Mouse (Mus musculus) thymus, adult 2 months (tissue): ENCODE measurements around the gene Sycp2l.

ENCODE experiments used
- CTCF ChIP-seq: fragments of 200-500 bp; IDR thresholded peaks from 2 replicates; pipeline ENCODE4 v1.5.1; 2012; ENCODE audit warnings: mild to moderate bottlenecking, control low read depth, low read length, moderate library complexity, borderline replicate concordance; ENCODE audit not compliant: control insufficient read depth, poor library complexity, insufficient read depth; ENCODE audit errors: extremely low read depth
- POLR2A ChIP-seq: fragments of 200-500 bp; IDR thresholded peaks from 2 replicates; pipeline ENCODE4 v1.6.1; 2012; ENCODE audit warnings: mild to moderate bottlenecking, low read length, control low read depth, moderate library complexity; ENCODE audit not compliant: control insufficient read depth, poor library complexity, insufficient read depth; ENCODE audit errors: extremely low read depth

GRCm38 (mm10) chr13:41187886-41188285 lies 73.8 kb downstream of the Sycp2l start:
- TF ChIP-seq CTCF, result no peak
- TF ChIP-seq POLR2A, result no peak
